Mouse (Mus musculus): ENCODE data around the gene Olfr1080. TPM values are rescaled to one million over a fixed set of nuclear protein-coding genes. Genes with fewer than 3 reads are reported as not detected.
"Not testable (repeated sequence)": the region's sequence is repeated elsewhere in the genome, so short reads cannot be mapped to it uniquely, and the experiment has no call there.

Olfr1080 gene
- not detected in 2 replicates for polyA plus RNA-seq (2014; fragmentation: Nextera tagmentation; extraction: Ambion mirVana)

DNA sequence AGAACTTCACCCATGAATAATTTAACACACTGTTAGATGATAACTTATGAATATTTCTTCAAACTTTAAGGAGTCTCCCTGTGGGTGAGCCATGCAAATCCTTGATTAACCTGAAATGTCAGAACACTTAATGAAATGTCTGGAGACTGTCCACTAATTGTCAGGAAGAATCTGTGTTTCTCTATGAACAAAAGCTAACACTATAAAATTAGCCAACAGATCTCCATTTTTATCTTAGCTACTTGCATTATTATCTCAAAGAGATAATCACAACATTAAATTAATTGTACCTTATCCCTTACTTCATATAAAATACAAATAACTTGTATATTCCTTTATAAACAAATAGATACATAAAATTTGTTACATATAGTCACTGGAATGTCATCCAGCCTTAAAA is at the start of gene Olfr1080:
Gene Olfr1080 (minus strand): TSS at position 101 of the 400 bp plus-strand sequence.
- not testable (repeated sequence) for DNase-seq; H3K27ac ChIP-seq (replicated peaks; ENCODE audit: low read depth, low read length); H3K36me3 ChIP-seq (ENCODE audit: control insufficient read depth, insufficient read depth, low read length); H3K4me1 ChIP-seq (ENCODE audit: control insufficient read depth, insufficient read depth, low read length); ATAC-seq (ENCODE audit: low FRiP score, low TSS enrichment); H3K4me2 ChIP-seq (ENCODE audit: low read length); H3K27me3 ChIP-seq (ENCODE audit: control insufficient read depth, insufficient read depth, low read length); H3K9ac ChIP-seq (replicated peaks; ENCODE audit: low read length); H3K9me3 ChIP-seq (ENCODE audit: control insufficient read depth, low read length); H3K4me3 ChIP-seq (replicated peaks; ENCODE audit: low read depth, low read length)

GRCm38 (mm10) chr2:86598866-86599265 is 40.8 kb upstream of the Olfr1080 start, which contains the start of gene Olfr1082:
TSS of gene Olfr1082 (minus strand) at chr2:86598966.
- WGBS: 40% methylated on average over 1 of the region's 1 CpGs

DNA sequence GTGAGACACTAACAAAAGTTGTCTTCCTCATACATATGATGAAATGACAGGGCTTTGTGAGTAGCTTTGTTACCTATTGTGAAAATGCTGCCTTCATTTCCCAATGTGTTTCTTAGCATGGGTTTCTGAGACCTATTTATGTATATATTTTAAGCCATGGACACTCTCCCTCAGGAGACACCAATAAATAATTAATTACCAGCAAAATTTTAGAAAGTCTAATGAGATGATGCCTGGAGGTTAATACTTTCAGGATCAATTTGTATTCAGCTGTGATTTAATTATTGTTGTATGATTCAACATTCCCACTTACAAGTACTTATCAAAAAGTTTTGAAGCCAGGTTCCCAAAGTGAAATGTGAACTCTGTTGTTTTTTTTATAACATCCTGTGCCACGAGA is 15.7 kb downstream of the Olfr1080 start, which contains the start of gene Olfr1079:
Gene Olfr1079 (minus strand): TSS at position 101 of the 400 bp plus-strand sequence.
- H3K27ac ChIP-seq (replicated peaks; ENCODE audit: low read depth, low read length): no peak within 1 kb of the TSS
- H3K4me3 ChIP-seq (replicated peaks; ENCODE audit: low read depth, low read length): no peak within 1 kb of the TSS
- 59% methylated on average over 1 of the region's 1 CpGs for WGBS
- no peak within 1 kb of the TSS for H3K9ac ChIP-seq (replicated peaks; ENCODE audit: low read length)
- peak; percentile 1 for DNase-seq
- no peak within 1 kb of the TSS for H3K4me2 ChIP-seq (ENCODE audit: low read length)
- no peak for ATAC-seq (ENCODE audit: low FRiP score, low TSS enrichment)
- no peaks in the 10 kb centered on the region for H3K9me3 ChIP-seq (ENCODE audit: control insufficient read depth, low read length)
- no peaks in the 10 kb centered on the region for H3K4me1 ChIP-seq (ENCODE audit: control insufficient read depth, insufficient read depth, low read length)
- no peaks in the 10 kb centered on the region for H3K36me3 ChIP-seq (ENCODE audit: control insufficient read depth, insufficient read depth, low read length)
- H3K27me3 ChIP-seq (ENCODE audit: control insufficient read depth, insufficient read depth, low read length): no peaks in the 10 kb centered on the region

More at GRCm38 (mm10) chr2:86598866-86599265, 40.8 kb upstream of the Olfr1080 start, which contains the start of gene Olfr1082:
- not testable (repeated sequence) for H3K27me3 ChIP-seq (ENCODE audit: control insufficient read depth, insufficient read depth, low read length); ATAC-seq (ENCODE audit: low FRiP score, low TSS enrichment); H3K9ac ChIP-seq (replicated peaks; ENCODE audit: low read length); H3K36me3 ChIP-seq (ENCODE audit: control insufficient read depth, insufficient read depth, low read length); H3K4me1 ChIP-seq (ENCODE audit: control insufficient read depth, insufficient read depth, low read length); H3K4me2 ChIP-seq (ENCODE audit: low read length); H3K4me3 ChIP-seq (replicated peaks; ENCODE audit: low read depth, low read length); H3K9me3 ChIP-seq (ENCODE audit: control insufficient read depth, low read length); DNase-seq; H3K27ac ChIP-seq (replicated peaks; ENCODE audit: low read depth, low read length)

DNA sequence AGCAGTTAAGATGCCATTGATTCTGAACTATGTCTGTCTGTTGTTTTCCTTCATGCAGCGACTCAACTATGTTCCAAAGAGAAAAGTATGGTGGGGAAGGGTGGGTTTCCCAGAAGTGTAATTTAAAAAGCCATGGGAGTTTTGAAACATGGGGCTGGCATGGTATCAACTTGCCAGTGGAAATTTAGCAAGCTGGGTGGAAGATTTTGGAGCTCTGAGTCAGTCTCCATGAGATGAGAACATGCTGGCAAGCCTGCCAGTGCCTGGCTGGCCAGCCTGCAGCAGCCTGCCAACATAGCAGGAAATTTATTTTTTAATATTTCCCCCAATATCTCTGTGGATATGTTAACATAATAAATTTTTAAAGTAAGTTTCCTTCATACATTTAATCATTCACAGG is 27.0 kb downstream of the Olfr1080 start:
- WGBS: 74% methylated on average over 1 of the region's 1 CpGs
- no peak for DNase-seq
- no peaks in the 10 kb centered on the region for H3K4me1 ChIP-seq (ENCODE audit: control insufficient read depth, insufficient read depth, low read length)

GRCm38 (mm10) chr2:86508161-86508560 is 49.9 kb downstream of the Olfr1080 start, which contains the start of gene Olfr1076:
TSS of gene Olfr1076 (plus strand) at chr2:86508461.
- Histone ChIP-seq H3K9ac (replicated peaks; ENCODE audit: low read length) (no peak within 1 kb of the TSS), H3K4me1 (ENCODE audit: control insufficient read depth, insufficient read depth, low read length) (no peaks in the 10 kb centered on the region), H3K4me2 (ENCODE audit: low read length) (no peak within 1 kb of the TSS), H3K9me3 (ENCODE audit: control insufficient read depth, low read length) (no peaks in the 10 kb centered on the region), H3K27ac (replicated peaks; ENCODE audit: low read depth, low read length) (no peak within 1 kb of the TSS), H3K4me3 (replicated peaks; ENCODE audit: low read depth, low read length) (no peak within 1 kb of the TSS), H3K27me3 (ENCODE audit: control insufficient read depth, insufficient read depth, low read length) (no peaks in the 10 kb centered on the region), H3K36me3 (ENCODE audit: control insufficient read depth, insufficient read depth, low read length) (no peaks in the 10 kb centered on the region)
- no peak for ATAC-seq (ENCODE audit: low FRiP score, low TSS enrichment)
- 86% methylated on average over 1 of the region's 1 CpGs for WGBS
- no peak for DNase-seq

More for the DNA sequence above, 27.0 kb downstream of the Olfr1080 start:
- Histone ChIP-seq H3K27ac (replicated peaks; ENCODE audit: low read depth, low read length) (no peak overlapping the region), H3K9me3 (ENCODE audit: control insufficient read depth, low read length) (no peaks in the 10 kb centered on the region), H3K27me3 (ENCODE audit: control insufficient read depth, insufficient read depth, low read length) (no peaks in the 10 kb centered on the region), H3K4me2 (ENCODE audit: low read length) (no peak overlapping the region), H3K36me3 (ENCODE audit: control insufficient read depth, insufficient read depth, low read length) (no peaks in the 10 kb centered on the region), H3K9ac (replicated peaks; ENCODE audit: low read length) (no peak overlapping the region), H3K4me3 (replicated peaks; ENCODE audit: low read depth, low read length) (no peak overlapping the region)
- no peak for ATAC-seq (ENCODE audit: low FRiP score, low TSS enrichment)

Other genes starting within 250 kb of the Olfr1080 start
- not detected in 2 replicates for gene Olfr1053, start 243.0 kb downstream of the Olfr1080 start, polyA plus RNA-seq (2014; fragmentation: Nextera tagmentation; extraction: Ambion mirVana)
- gene Olfr1054, start 222.8 kb downstream of the Olfr1080 start, polyA plus RNA-seq (2014; fragmentation: Nextera tagmentation; extraction: Ambion mirVana): not detected in 2 replicates
- gene Olfr1055, start 208.0 kb downstream of the Olfr1080 start, polyA plus RNA-seq (2014; fragmentation: Nextera tagmentation; extraction: Ambion mirVana): not detected in 2 replicates
- gene Olfr1056, start 195.8 kb downstream of the Olfr1080 start, polyA plus RNA-seq (2014; fragmentation: Nextera tagmentation; extraction: Ambion mirVana): not detected in 2 replicates
- gene Olfr1057, start 179.8 kb downstream of the Olfr1080 start, polyA plus RNA-seq (2014; fragmentation: Nextera tagmentation; extraction: Ambion mirVana): not detected in 2 replicates
- gene Olfr1058, start 169.7 kb downstream of the Olfr1080 start, polyA plus RNA-seq (2014; fragmentation: Nextera tagmentation; extraction: Ambion mirVana): not detected in 2 replicates
- gene Olfr1061, start 144.2 kb downstream of the Olfr1080 start, polyA plus RNA-seq (2014; fragmentation: Nextera tagmentation; extraction: Ambion mirVana): not detected in 2 replicates
- gene Olfr1062, start 131.5 kb downstream of the Olfr1080 start, polyA plus RNA-seq (2014; fragmentation: Nextera tagmentation; extraction: Ambion mirVana): not detected in 2 replicates
- gene Olfr1065, start 107.6 kb downstream of the Olfr1080 start, polyA plus RNA-seq (2014; fragmentation: Nextera tagmentation; extraction: Ambion mirVana): not detected in 2 replicates
- gene Olfr1066, start 102.0 kb downstream of the Olfr1080 start, polyA plus RNA-seq (2014; fragmentation: Nextera tagmentation; extraction: Ambion mirVana): not detected in 2 replicates
- gene Olfr228, start 70.8 kb downstream of the Olfr1080 start, polyA plus RNA-seq (2014; fragmentation: Nextera tagmentation; extraction: Ambion mirVana): not detected in 2 replicates
- gene Olfr1076, start 49.8 kb downstream of the Olfr1080 start, polyA plus RNA-seq (2014; fragmentation: Nextera tagmentation; extraction: Ambion mirVana): not detected in 2 replicates
- gene Olfr1079, start 15.8 kb downstream of the Olfr1080 start, polyA plus RNA-seq (2014; fragmentation: Nextera tagmentation; extraction: Ambion mirVana): not detected in 2 replicates
- not detected in 2 replicates for gene Olfr1082, start 40.7 kb upstream of the Olfr1080 start, polyA plus RNA-seq (2014; fragmentation: Nextera tagmentation; extraction: Ambion mirVana)
- not detected in 2 replicates for gene Olfr1084, start 81.5 kb upstream of the Olfr1080 start, polyA plus RNA-seq (2014; fragmentation: Nextera tagmentation; extraction: Ambion mirVana)
- not detected in 2 replicates for gene Olfr1085, start 103.8 kb upstream of the Olfr1080 start, polyA plus RNA-seq (2014; fragmentation: Nextera tagmentation; extraction: Ambion mirVana)
- not detected in 2 replicates for gene Olfr1086, start 121.9 kb upstream of the Olfr1080 start, polyA plus RNA-seq (2014; fragmentation: Nextera tagmentation; extraction: Ambion mirVana)
- not detected in 2 replicates for gene Olfr1087, start 140.2 kb upstream of the Olfr1080 start, polyA plus RNA-seq (2014; fragmentation: Nextera tagmentation; extraction: Ambion mirVana)
- gene Olfr1089, start 175.5 kb upstream of the Olfr1080 start, polyA plus RNA-seq (2014; fragmentation: Nextera tagmentation; extraction: Ambion mirVana): not detected in 2 replicates
- not detected in 2 replicates for gene Olfr1090, start 200.8 kb upstream of the Olfr1080 start, polyA plus RNA-seq (2014; fragmentation: Nextera tagmentation; extraction: Ambion mirVana)
- gene Olfr1093, start 224.2 kb upstream of the Olfr1080 start, polyA plus RNA-seq (2014; fragmentation: Nextera tagmentation; extraction: Ambion mirVana): not detected in 2 replicates